Mouse (Mus musculus) spleen, adult 12 weeks (tissue): ENCODE measurements around the gene C130050O18Rik.

Source experiments
- DNase-seq: peaks from one replicate; pipeline ENCODE4 v3.0.0; 2022; ENCODE audit warnings: low spot score

Gene C130050O18Rik

DNA sequence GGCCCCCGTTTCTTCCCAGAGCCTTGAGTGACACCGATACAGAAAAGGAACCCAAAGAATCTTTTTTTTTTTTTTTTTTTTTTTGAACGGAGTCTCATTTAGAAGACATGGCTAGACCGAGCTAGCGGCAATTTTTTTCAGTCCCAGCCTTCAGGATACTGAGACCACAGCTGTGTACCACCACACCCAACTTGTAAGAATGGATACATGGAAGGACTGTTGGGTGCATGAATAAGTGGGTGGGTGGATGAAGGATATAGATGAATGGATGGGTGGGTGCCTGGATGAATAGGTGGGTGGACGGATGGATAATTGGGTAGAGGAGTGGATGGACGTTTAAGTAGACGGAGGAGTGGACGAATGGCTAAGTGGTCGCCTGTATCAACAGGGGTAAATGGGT lies 54.9 kb downstream of the C130050O18Rik start:
- DNase-seq: no peak

DNA sequence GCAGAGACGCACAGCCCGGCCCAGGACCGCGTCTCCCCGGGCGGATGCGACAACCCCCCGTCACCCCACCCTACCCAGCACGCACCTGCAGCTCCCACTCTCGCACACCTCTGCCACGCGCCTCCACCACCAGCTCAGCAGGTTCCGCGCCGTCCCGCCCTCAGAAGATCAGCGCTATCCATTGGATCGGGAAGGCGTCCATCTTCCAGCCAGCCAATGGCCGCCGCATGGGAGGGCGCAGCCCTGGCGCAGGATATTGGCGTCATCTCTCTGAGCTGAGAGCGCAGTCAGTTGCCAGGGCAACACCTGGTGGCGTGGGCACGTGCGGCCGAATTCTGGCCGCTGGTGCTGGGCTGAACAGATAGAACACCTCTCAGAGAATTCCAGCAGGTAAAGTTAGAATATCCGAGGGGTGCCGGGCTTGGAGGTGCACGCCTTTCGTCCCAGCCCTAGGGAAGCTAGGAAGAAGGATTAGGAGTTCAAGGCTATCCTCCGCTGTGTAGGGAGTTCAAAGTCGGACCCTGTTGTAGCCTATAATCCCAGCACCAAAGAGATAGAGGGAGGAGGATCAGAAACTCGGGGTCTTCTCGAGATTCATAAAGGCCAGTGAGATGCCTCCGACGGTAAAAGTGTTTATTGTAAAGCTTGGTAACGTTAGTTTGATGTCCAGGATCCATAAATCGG lies 55.4 kb downstream of the C130050O18Rik start, which contains the start of gene 3110082I17Rik:
3110082I17Rik (minus strand) TSS at position 144 of the 684 bp plus-strand sequence.
- DNase-seq: peak; percentile 89

- DNase-seq: no peak
Measured at GRCm38 (mm10) chr5:139464874-139465273, 59.8 kb downstream of the C130050O18Rik start.
